Mouse (Mus musculus) central nervous system, embryonic 14 days (tissue): ENCODE data around the gene Gm21833. TPM values are rescaled to one million over a fixed set of nuclear protein-coding genes. Genes with fewer than 3 reads are reported as not detected.

ENCODE experiments used
- polyA plus RNA-seq: library from polyadenylated mRNA; depleted of rRNA; stranded (reverse); fragments of >200 nt; gene quantifications from 2 replicates; pipeline ENCODE4 v1.2.3, GENCODE M21; 2012; rRNA removed

Gene Gm21833
- not detected in 2 replicates for polyA plus RNA-seq

DNA sequence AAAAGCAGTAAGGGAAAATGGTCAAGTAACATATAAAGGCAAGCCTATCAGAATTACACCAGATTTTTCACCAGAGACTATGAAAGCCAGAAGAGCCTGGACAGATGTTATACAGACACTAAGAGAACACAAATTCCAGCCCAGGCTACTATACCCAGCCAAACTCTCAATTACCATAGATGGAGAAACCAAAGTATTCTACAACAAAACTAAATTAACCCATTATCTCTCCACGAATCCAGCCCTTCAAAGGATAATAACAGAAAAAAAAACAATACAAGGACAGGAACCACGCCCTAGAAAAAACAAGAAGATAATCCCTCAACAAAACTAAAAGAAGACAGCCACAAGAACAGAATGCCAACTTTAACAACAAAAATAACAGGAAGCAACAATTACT, at the start of gene Gm21833:
Gene Gm21833, plus strand, starts transcription at position 301 of the 400 bp plus-strand sequence.

